ENCODE assay signal across 8 mouse cellular contexts in genomic region chr7:34675831-34676514, GRCm38 (mm10). TPM values are rescaled to one million over a fixed set of nuclear protein-coding genes. Genes with fewer than 3 reads are reported as not detected.
DNase-seq lines count a peak whose midpoint lies in the region; ATAC-seq and TF ChIP-seq lines count a peak whose summit lies in the region.

No protein-coding gene starts in this region.

- H3K36me3 ChIP-seq in hindbrain, postnatal 0 days (ENCODE audit: insufficient read depth, low read length): no peaks in the 10 kb centered on the region

- DNase-seq in adipocyte (ENCODE audit: low spot score): peak; percentile 59
- peak; percentile 80 for DNase-seq in gastrocnemius, postnatal 10 days
- DNase-seq in hindbrain, postnatal 0 days (ENCODE audit: low spot score): peak; percentile 90
- DNase-seq in layer of hippocampus, postnatal 36 days: peak; percentile 68 to 82
- DNase-seq in lung, postnatal 4 days: peak; percentile 71 to 83
- peak; percentile 86 to 87 for DNase-seq in right cerebral cortex, adult 2 months (ENCODE audit: low spot score in 2 of 2)

- peak overlapping the region; percentile 34 for H3K4me3 ChIP-seq in hindbrain, postnatal 0 days (ENCODE audit: low read length)

- peaks cover 24% of the 10 kb centered on the region for H3K27me3 ChIP-seq in hindbrain, postnatal 0 days (ENCODE audit: insufficient read depth, low read length)

- no peak overlapping the region for H3K27ac ChIP-seq in hindbrain, postnatal 0 days

- 7% methylated on average over 33 of the region's 33 CpGs for WGBS in hindbrain, postnatal 0 days

- H3K9me3 ChIP-seq in hindbrain, postnatal 0 days (ENCODE audit: low read length): no peaks in the 10 kb centered on the region

- ATAC-seq in common myeloid progenitor, adult 5-6 weeks (replicated peaks; ENCODE audit: low read depth, poor library complexity, severe bottlenecking): peak; percentile 75
- ATAC-seq in hindbrain, postnatal 0 days: peak; percentile 39; the same call in 1 of the 2 replicates
- no peak for ATAC-seq in erythroid progenitor cell, adult 5-6 weeks (replicated peaks; ENCODE audit: low FRiP score, poor library complexity, severe bottlenecking)

- peak overlapping the region; percentile 31; the same call in 1 of the 2 replicates for H3K9ac ChIP-seq in hindbrain, postnatal 0 days (replicated peaks; ENCODE audit: low read length)

- peak overlapping the region; percentile 60 for H3K4me2 ChIP-seq in hindbrain, postnatal 0 days (ENCODE audit: low read depth, low read length)

- peak; percentile 94 for TF ChIP-seq CTCF in hindbrain, postnatal 0 days (IDR thresholded peaks at IDR 0.05; ENCODE audit: low read depth)

- H3K4me1 ChIP-seq in hindbrain, postnatal 0 days (ENCODE audit: insufficient read depth, low read length): peaks cover 4% of the 10 kb centered on the region; the same call in 1 of the 2 replicates

RNA-seq across cellular contexts. Expression of gene Kctd15, which starts 19.4 kb away (rescaled TPM):
- total RNA-seq in common myeloid progenitor, adult 5-6 weeks (2017): not detected in 2 replicates
- total RNA-seq in gastrocnemius, postnatal 10 days (2021): 10 to 100 TPM; 37.0 to 37.2 TPM
- total RNA-seq in hindbrain, postnatal 0 days (2014; rRNA removed): 58.7 and 59.7 TPM in 2 replicates
- 12.6 and 13.2 TPM in 2 replicates for polyA plus RNA-seq in hindbrain, postnatal 0 days (2015; fragmentation: Nextera tagmentation; extraction: Ambion mirVana)
- total RNA-seq in layer of hippocampus, postnatal 36 days (2021): 10 to 100 TPM; 12.2 to 14.2 TPM
- total RNA-seq in erythroid progenitor cell, adult 5-6 weeks (2015; ENCODE audit: low replicate concordance): not detected in 2 replicates
- total RNA-seq in erythroid progenitor cell, adult 5-6 weeks (2017; ENCODE audit: low replicate concordance): not detected in 2 replicates

Comparison
In these comparisons a context has a peak if more than half of its experiments do, and no peak if none do; other contexts are left out.
1. RNA of gene Kctd15, which starts 19.4 kb away (total RNA-seq): 58.7 to 59.7 TPM in hindbrain, postnatal 0 days, 37.0 to 37.2 TPM in gastrocnemius, postnatal 10 days and 12.2 to 14.2 TPM in layer of hippocampus, postnatal 36 days; not detected in common myeloid progenitor, adult 5-6 weeks and not detected in erythroid progenitor cell, adult 5-6 weeks; every median in the first group is over 10 times any median in the second.
2. Peak in every context shown above with its lines, with median percentiles within 50 percentile points of each other: DNase-seq.